Mouse (Mus musculus) bone marrow macrophage, adult 2 months (primary cell): ENCODE measurements around the gene Ntrk1.

ENCODE experiments used
- CTCF ChIP-seq: IDR thresholded peaks from 2 replicates; pipeline ENCODE4 v1.5.1; 2012; ENCODE audit warnings: low read depth, mild to moderate bottlenecking, low read length, moderate library complexity
- POLR2A ChIP-seq: IDR thresholded peaks from 2 replicates; pipeline ENCODE4 v1.6.1; 2012; ENCODE audit warnings: mild to moderate bottlenecking, low read depth, low read length, borderline replicate concordance

- TF ChIP-seq CTCF, result no peak
- TF ChIP-seq POLR2A, result no peak
Measured at GRCm38 (mm10) chr3:87764506-87764905, 30.5 kb downstream of the Ntrk1 start.
